Mouse (Mus musculus): Measurements from ENCODE around the gene Armc2. TPM values are rescaled to one million over a fixed set of nuclear protein-coding genes. Genes with fewer than 3 reads are reported as not detected.

Armc2 gene
- polyA plus RNA-seq, 1 experiment from 2014 or later: 0.20 TPM

DNA sequence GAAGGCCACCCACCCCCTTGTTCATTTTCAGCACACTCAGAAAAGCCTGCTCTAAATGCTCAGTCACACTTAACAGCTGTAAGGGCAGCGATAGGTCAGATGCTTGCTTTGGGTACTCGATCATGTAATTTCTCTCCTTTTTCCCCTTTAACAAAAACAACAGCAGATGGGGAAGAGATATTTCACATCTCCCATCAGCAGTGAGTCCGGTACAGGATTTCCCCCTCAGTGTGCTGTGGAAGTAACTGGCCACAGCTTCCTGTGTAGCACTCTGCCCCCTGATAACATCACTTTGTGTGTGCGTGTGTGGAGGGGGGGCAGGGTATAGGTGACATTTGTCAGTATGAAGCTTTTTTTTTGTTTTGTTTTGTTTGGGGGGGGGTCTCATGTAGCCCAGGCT lies 81.1 kb downstream of the Armc2 start:
- Histone ChIP-seq H3K4me3 (ENCODE audit: low read depth, low read length) (no peak overlapping the region), H3K27ac (ENCODE audit: low read length) (no peak overlapping the region), H3K36me3 (ENCODE audit: control insufficient read depth, insufficient read depth) (no peaks in the 10 kb centered on the region), H3K27me3 (ENCODE audit: control insufficient read depth, insufficient read depth, low read depth, low read length) (peaks cover 7% of the 10 kb centered on the region), H3K9ac (ENCODE audit: low read depth, low read length) (no peak overlapping the region), H3K9me3 (replicated peaks; ENCODE audit: control insufficient read depth, low read length) (no peaks in the 10 kb centered on the region), H3K4me1 (ENCODE audit: control insufficient read depth, low read depth, low read length) (peaks cover 3% of the 10 kb centered on the region), H3K4me2 (ENCODE audit: low read depth, low read length) (no peak overlapping the region)
- ATAC-seq (ENCODE audit: low read depth): 0 out of 2 replicates have a peak, but pooled peaks have one; percentile 32
- 12% methylated on average over 4 of the region's 4 CpGs for WGBS (ENCODE audit: insufficient replicate concordance)

GRCm38 (mm10) chr10:41936100-41936499 lies 82.1 kb downstream of the Armc2 start:
- Histone ChIP-seq H3K4me2 (ENCODE audit: low read depth, low read length) (no peak overlapping the region), H3K36me3 (ENCODE audit: control insufficient read depth, insufficient read depth) (no peaks in the 10 kb centered on the region)
- no peak for ATAC-seq (ENCODE audit: low read depth)

DNA sequence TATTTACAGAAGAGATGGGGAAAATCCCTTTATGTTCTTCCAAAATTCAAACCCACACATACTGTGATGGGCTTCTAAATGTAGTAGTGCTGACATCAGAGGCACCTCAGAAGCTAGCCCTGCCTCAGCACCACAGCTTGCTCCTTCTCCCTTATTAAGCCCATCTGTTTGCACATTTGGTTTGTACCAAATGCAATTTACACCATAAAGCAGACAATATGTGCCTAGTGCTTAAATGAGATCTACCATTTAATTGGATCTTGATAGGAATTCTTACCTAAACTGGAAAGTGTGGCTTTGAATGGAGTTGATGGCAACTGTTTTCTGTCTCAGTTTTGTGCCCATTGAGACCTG lies 82.8 kb downstream of the Armc2 start:
- no peak overlapping the region for H3K27ac ChIP-seq (ENCODE audit: low read length)
- no peak overlapping the region for H3K4me3 ChIP-seq (ENCODE audit: low read depth, low read length)
- H3K9ac ChIP-seq (ENCODE audit: low read depth, low read length): no peak overlapping the region
- H3K27me3 ChIP-seq (ENCODE audit: control insufficient read depth, insufficient read depth, low read depth, low read length): peaks cover 7% of the 10 kb centered on the region
- H3K36me3 ChIP-seq (ENCODE audit: control insufficient read depth, insufficient read depth): no peaks in the 10 kb centered on the region
- H3K4me1 ChIP-seq (ENCODE audit: control insufficient read depth, low read depth, low read length): peaks cover 3% of the 10 kb centered on the region
- no peak overlapping the region for H3K4me2 ChIP-seq (ENCODE audit: low read depth, low read length)
- no peak for ATAC-seq (ENCODE audit: low read depth)
- H3K9me3 ChIP-seq (replicated peaks; ENCODE audit: control insufficient read depth, low read length): no peaks in the 10 kb centered on the region

More at GRCm38 (mm10) chr10:41936100-41936499, 82.1 kb downstream of the Armc2 start:
- no peaks in the 10 kb centered on the region for H3K9me3 ChIP-seq (replicated peaks; ENCODE audit: control insufficient read depth, low read length)
- peaks cover 7% of the 10 kb centered on the region for H3K27me3 ChIP-seq (ENCODE audit: control insufficient read depth, insufficient read depth, low read depth, low read length)
- H3K27ac ChIP-seq (ENCODE audit: low read length): no peak overlapping the region
- no peak overlapping the region for H3K4me3 ChIP-seq (ENCODE audit: low read depth, low read length)
- no peak overlapping the region for H3K9ac ChIP-seq (ENCODE audit: low read depth, low read length)
- WGBS (ENCODE audit: insufficient replicate concordance): 52% methylated on average over 4 of the region's 4 CpGs
- H3K4me1 ChIP-seq (ENCODE audit: control insufficient read depth, low read depth, low read length): peaks cover 3% of the 10 kb centered on the region

- no peak overlapping the region for H3K27ac ChIP-seq (ENCODE audit: low read length)
Observed at GRCm38 (mm10) chr10:41934633-41935475, 83.4 kb downstream of the Armc2 start.

DNA sequence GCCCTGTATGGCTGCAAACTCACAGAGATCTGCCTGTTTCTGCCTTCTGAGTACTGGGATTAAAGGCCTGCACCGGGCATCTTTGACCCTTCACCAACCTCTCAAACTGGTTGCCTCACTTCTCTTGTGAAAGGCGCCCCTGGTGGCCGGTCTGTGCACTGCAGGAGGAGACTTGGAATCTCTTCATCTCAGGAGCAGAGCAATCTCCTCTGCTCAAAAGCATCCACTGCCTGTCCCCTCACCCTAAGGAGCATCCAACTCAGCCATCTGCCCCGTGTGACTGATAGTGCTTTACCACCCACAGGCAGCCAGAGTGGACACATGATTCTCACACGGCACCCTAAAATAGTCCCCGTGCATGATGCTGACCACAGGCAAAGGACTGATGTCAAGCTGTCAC lies 84.7 kb downstream of the Armc2 start:
- no peak overlapping the region for H3K9ac ChIP-seq (ENCODE audit: low read depth, low read length)
- peaks cover 3% of the 10 kb centered on the region for H3K4me1 ChIP-seq (ENCODE audit: control insufficient read depth, low read depth, low read length)
- ATAC-seq (ENCODE audit: low read depth): no peak
- 40% methylated on average over 6 of the region's 6 CpGs for WGBS (ENCODE audit: insufficient replicate concordance)
- no peak overlapping the region for H3K4me2 ChIP-seq (ENCODE audit: low read depth, low read length)
- H3K4me3 ChIP-seq (ENCODE audit: low read depth, low read length): no peak overlapping the region
- H3K27me3 ChIP-seq (ENCODE audit: control insufficient read depth, insufficient read depth, low read depth, low read length): peaks cover 7% of the 10 kb centered on the region
- no peak overlapping the region for H3K27ac ChIP-seq (ENCODE audit: low read length)
- no peaks in the 10 kb centered on the region for H3K9me3 ChIP-seq (replicated peaks; ENCODE audit: control insufficient read depth, low read length)
- no peaks in the 10 kb centered on the region for H3K36me3 ChIP-seq (ENCODE audit: control insufficient read depth, insufficient read depth)

More at GRCm38 (mm10) chr10:41934633-41935475, 83.4 kb downstream of the Armc2 start:
- Histone ChIP-seq H3K27me3 (ENCODE audit: control insufficient read depth, insufficient read depth, low read depth, low read length) (peaks cover 7% of the 10 kb centered on the region), H3K9me3 (replicated peaks; ENCODE audit: control insufficient read depth, low read length) (no peaks in the 10 kb centered on the region), H3K9ac (ENCODE audit: low read depth, low read length) (no peak overlapping the region), H3K4me1 (ENCODE audit: control insufficient read depth, low read depth, low read length) (peaks cover 3% of the 10 kb centered on the region), H3K4me2 (ENCODE audit: low read depth, low read length) (no peak overlapping the region), H3K4me3 (ENCODE audit: low read depth, low read length) (no peak overlapping the region), H3K36me3 (ENCODE audit: control insufficient read depth, insufficient read depth) (no peaks in the 10 kb centered on the region)
- 26% methylated on average over 21 of the region's 21 CpGs for WGBS (ENCODE audit: insufficient replicate concordance)
- ATAC-seq (ENCODE audit: low read depth): no peak; the same call in 1 of the 2 replicates

DNA sequence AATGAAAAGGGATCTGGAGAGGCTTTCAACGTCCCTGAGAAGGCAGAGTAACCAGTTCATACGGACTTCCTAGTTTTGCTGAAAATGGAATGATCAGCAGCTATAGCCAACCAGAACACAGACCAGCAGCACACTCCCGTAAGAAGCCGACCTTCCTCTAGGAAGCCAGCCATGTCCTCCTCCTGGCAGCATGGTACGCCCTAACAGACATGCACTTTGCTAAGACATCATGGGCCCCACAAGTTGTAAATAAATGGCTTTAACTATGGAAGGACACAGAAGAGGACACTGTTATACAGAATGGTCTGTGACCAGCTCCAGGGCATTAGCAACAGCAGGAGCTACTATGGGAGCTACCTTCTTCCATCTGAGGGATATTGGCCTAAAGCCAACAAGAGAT lies 85.3 kb downstream of the Armc2 start:
- Histone ChIP-seq H3K4me2 (ENCODE audit: low read depth, low read length) (no peak overlapping the region), H3K4me3 (ENCODE audit: low read depth, low read length) (no peak overlapping the region), H3K9me3 (replicated peaks; ENCODE audit: control insufficient read depth, low read length) (no peaks in the 10 kb centered on the region), H3K4me1 (ENCODE audit: control insufficient read depth, low read depth, low read length) (peaks cover 3% of the 10 kb centered on the region), H3K36me3 (ENCODE audit: control insufficient read depth, insufficient read depth) (no peaks in the 10 kb centered on the region), H3K9ac (ENCODE audit: low read depth, low read length) (no peak overlapping the region), H3K27ac (ENCODE audit: low read length) (no peak overlapping the region), H3K27me3 (ENCODE audit: control insufficient read depth, insufficient read depth, low read depth, low read length) (peaks cover 7% of the 10 kb centered on the region)
- no peak for ATAC-seq (ENCODE audit: low read depth)
- 72% methylated on average over 5 of the region's 5 CpGs for WGBS (ENCODE audit: insufficient replicate concordance)

- no peaks in the 10 kb centered on the region for H3K36me3 ChIP-seq (ENCODE audit: control insufficient read depth, insufficient read depth)
- H3K9ac ChIP-seq (ENCODE audit: low read depth, low read length): no peak overlapping the region
- ATAC-seq (ENCODE audit: low read depth): no peak
- no peak overlapping the region for H3K4me3 ChIP-seq (ENCODE audit: low read depth, low read length)
- H3K27ac ChIP-seq (ENCODE audit: low read length): no peak overlapping the region
- peaks cover 7% of the 10 kb centered on the region for H3K27me3 ChIP-seq (ENCODE audit: control insufficient read depth, insufficient read depth, low read depth, low read length)
- no peak overlapping the region for H3K4me2 ChIP-seq (ENCODE audit: low read depth, low read length)
- WGBS (ENCODE audit: insufficient replicate concordance): 79% methylated on average over 12 of the region's 12 CpGs
- H3K9me3 ChIP-seq (replicated peaks; ENCODE audit: control insufficient read depth, low read length): no peaks in the 10 kb centered on the region
- H3K4me1 ChIP-seq (ENCODE audit: control insufficient read depth, low read depth, low read length): peaks cover 3% of the 10 kb centered on the region
Observed at GRCm38 (mm10) chr10:41931962-41932361, 86.3 kb downstream of the Armc2 start.

GRCm38 (mm10) chr10:41930966-41931365 lies 87.3 kb downstream of the Armc2 start:
- Histone ChIP-seq H3K27ac (ENCODE audit: low read length) (no peak overlapping the region), H3K4me2 (ENCODE audit: low read depth, low read length) (no peak overlapping the region), H3K4me1 (ENCODE audit: control insufficient read depth, low read depth, low read length) (no peaks in the 10 kb centered on the region), H3K9me3 (replicated peaks; ENCODE audit: control insufficient read depth, low read length) (no peaks in the 10 kb centered on the region), H3K9ac (ENCODE audit: low read depth, low read length) (no peak overlapping the region), H3K36me3 (ENCODE audit: control insufficient read depth, insufficient read depth) (no peaks in the 10 kb centered on the region), H3K27me3 (ENCODE audit: control insufficient read depth, insufficient read depth, low read depth, low read length) (peaks cover 7% of the 10 kb centered on the region), H3K4me3 (ENCODE audit: low read depth, low read length) (no peak overlapping the region)
- 62% methylated on average over 4 of the region's 4 CpGs for WGBS (ENCODE audit: insufficient replicate concordance)
- no peak for ATAC-seq (ENCODE audit: low read depth)

GRCm38 (mm10) chr10:41926726-41927125 lies 91.5 kb downstream of the Armc2 start:
- Histone ChIP-seq H3K9me3 (replicated peaks; ENCODE audit: control insufficient read depth, low read length) (no peaks in the 10 kb centered on the region), H3K4me1 (ENCODE audit: control insufficient read depth, low read depth, low read length) (no peaks in the 10 kb centered on the region), H3K27ac (ENCODE audit: low read length) (no peak overlapping the region), H3K9ac (ENCODE audit: low read depth, low read length) (no peak overlapping the region), H3K4me2 (ENCODE audit: low read depth, low read length) (no peak overlapping the region), H3K4me3 (ENCODE audit: low read depth, low read length) (no peak overlapping the region), H3K27me3 (ENCODE audit: control insufficient read depth, insufficient read depth, low read depth, low read length) (no peaks in the 10 kb centered on the region), H3K36me3 (ENCODE audit: control insufficient read depth, insufficient read depth) (no peaks in the 10 kb centered on the region)
- WGBS (ENCODE audit: insufficient replicate concordance): 74% methylated on average over 14 of the region's 14 CpGs
- no peak for ATAC-seq (ENCODE audit: low read depth)

Data from liver, embryonic 16.5 days (tissue).